Comparison of ENCODE assay signal across 8 mouse cellular contexts in genomic region chr2:35545125-35545590, GRCm38 (mm10). TPM values are rescaled to one million over a fixed set of nuclear protein-coding genes. Genes with fewer than 3 reads are reported as not detected.
DNase-seq lines count a peak whose midpoint lies in the region; ATAC-seq lines count a peak whose summit lies in the region.

No protein-coding gene starts in this region.

- H3K4me3 ChIP-seq in forebrain, embryonic 11.5 days (ENCODE audit: low read depth, low read length), result no peak overlapping the region
- H3K4me3 ChIP-seq in forebrain, embryonic 10.5 days, result no peak overlapping the region
- H3K4me3 ChIP-seq in forebrain, embryonic 16.5 days (replicated peaks; ENCODE audit: low read length), result peak overlapping the region; percentile 25
- peak overlapping the region; percentile 23; the same call in 1 of the 2 replicates for H3K4me3 ChIP-seq in limb, embryonic 13.5 days

- peaks cover 6% of the 10 kb centered on the region for H3K4me1 ChIP-seq in forebrain, embryonic 11.5 days (replicated peaks; ENCODE audit: control insufficient read depth, insufficient read depth, low read length)
- peaks cover 9% of the 10 kb centered on the region for H3K4me1 ChIP-seq in forebrain, embryonic 10.5 days
- H3K4me1 ChIP-seq in forebrain, embryonic 16.5 days (replicated peaks; ENCODE audit: control insufficient read depth, insufficient read depth, low read length), result peaks cover 8% of the 10 kb centered on the region
- H3K4me1 ChIP-seq in limb, embryonic 13.5 days, result peaks cover 7% of the 10 kb centered on the region

- no peak for DNase-seq in forebrain, embryonic 11.5 days (ENCODE audit: low spot score)
- DNase-seq in forebrain, embryonic 10.5 days (ENCODE audit: extremely low spot score, low spot score), result no peak
- DNase-seq in retina, postnatal 7 days (ENCODE audit: low read depth, low spot score), result peak; percentile 21
- no peak for DNase-seq in left cerebral cortex, postnatal 36 days (ENCODE audit: low spot score in 2 of 2)
- DNase-seq in right cerebral cortex, postnatal 25 days, result no peak

- no peaks in the 10 kb centered on the region for H3K9me3 ChIP-seq in forebrain, embryonic 11.5 days (ENCODE audit: control insufficient read depth, low read length)
- H3K9me3 ChIP-seq in forebrain, embryonic 10.5 days, result no peaks in the 10 kb centered on the region
- H3K9me3 ChIP-seq in forebrain, embryonic 16.5 days (ENCODE audit: control insufficient read depth, low read length), result no peaks in the 10 kb centered on the region
- no peaks in the 10 kb centered on the region for H3K9me3 ChIP-seq in limb, embryonic 13.5 days

- H3K4me2 ChIP-seq in forebrain, embryonic 11.5 days (ENCODE audit: low read depth, low read length, severe bottlenecking), result 0 out of 2 replicates have a peak overlapping the region, but pooled peaks have one; percentile 26
- peak overlapping the region; percentile 52 for H3K4me2 ChIP-seq in forebrain, embryonic 16.5 days (ENCODE audit: low read length)
- peak overlapping the region; percentile 61 for H3K4me2 ChIP-seq in limb, embryonic 13.5 days (replicated peaks)

- no peaks in the 10 kb centered on the region for H3K27me3 ChIP-seq in forebrain, embryonic 11.5 days (ENCODE audit: control insufficient read depth, insufficient read depth, low read length)
- H3K27me3 ChIP-seq in forebrain, embryonic 10.5 days (ENCODE audit: poor library complexity, severe bottlenecking), result peaks cover 4% of the 10 kb centered on the region; the same call in 1 of the 2 replicates
- H3K27me3 ChIP-seq in forebrain, embryonic 16.5 days (replicated peaks; ENCODE audit: control insufficient read depth, insufficient read depth, low read length), result no peaks in the 10 kb centered on the region
- H3K27me3 ChIP-seq in limb, embryonic 13.5 days, result no peaks in the 10 kb centered on the region

- 37% methylated on average over 7 of the region's 7 CpGs for WGBS in forebrain, embryonic 11.5 days
- 41% methylated on average over 7 of the region's 7 CpGs for WGBS in forebrain, embryonic 10.5 days
- 16% methylated on average over 7 of the region's 7 CpGs for WGBS in forebrain, embryonic 16.5 days
- whole genome bisulfite sequencing in limb, embryonic 13.5 days, result 28% methylated on average over 7 of the region's 7 CpGs

- intact Hi-C loops in left cerebral cortex, postnatal 36 days (cut with DNase I), result loop anchor here (2.0 kb wide), 1 partner anchor 362 kb away; no protein-coding TSS in a partner anchor

- no peaks in the 10 kb centered on the region for H3K36me3 ChIP-seq in forebrain, embryonic 11.5 days (ENCODE audit: control insufficient read depth, insufficient read depth, low read length)
- no peaks in the 10 kb centered on the region for H3K36me3 ChIP-seq in forebrain, embryonic 10.5 days (replicated peaks)
- H3K36me3 ChIP-seq in forebrain, embryonic 16.5 days (ENCODE audit: control insufficient read depth, insufficient read depth), result no peaks in the 10 kb centered on the region
- no peaks in the 10 kb centered on the region for H3K36me3 ChIP-seq in limb, embryonic 13.5 days

- H3K9ac ChIP-seq in forebrain, embryonic 11.5 days (ENCODE audit: low read length), result no peak overlapping the region
- peak overlapping the region; percentile 32; the same call in 1 of the 2 replicates for H3K9ac ChIP-seq in forebrain, embryonic 16.5 days (replicated peaks; ENCODE audit: low read depth, low read length)
- peak overlapping the region; percentile 39; the same call in 1 of the 2 replicates for H3K9ac ChIP-seq in limb, embryonic 13.5 days

- H3K27ac ChIP-seq in forebrain, embryonic 11.5 days (ENCODE audit: low read depth, low read length), result no peak overlapping the region
- H3K27ac ChIP-seq in forebrain, embryonic 10.5 days, result no peak overlapping the region
- H3K27ac ChIP-seq in forebrain, embryonic 16.5 days (ENCODE audit: low read length), result no peak overlapping the region
- H3K27ac ChIP-seq in limb, embryonic 13.5 days, result no peak overlapping the region

- ATAC-seq in forebrain, embryonic 11.5 days (replicated peaks; ENCODE audit: low FRiP score), result peak; percentile 53; the same call in 1 of the 2 replicates
- peak; percentile 85 for ATAC-seq in cerebellum, adult (ENCODE audit: insufficient number of reproducible peaks, low FRiP score, low TSS enrichment)
- ATAC-seq in forebrain, embryonic 16.5 days, result peak; percentile 72
- peak; percentile 44; the same call in 1 of the 2 replicates for ATAC-seq in limb, embryonic 13.5 days (ENCODE audit: low FRiP score, low read depth)

RNA-seq across cellular contexts. Expression of gene Dab2ip, which starts 12.9 kb away (rescaled TPM):
- polyA plus RNA-seq in forebrain, embryonic 11.5 days (2014; fragmentation: Nextera tagmentation; extraction: Ambion mirVana), result 51.5 and 52.2 TPM in 2 replicates
- 22.0 and 23.3 TPM in 2 replicates for polyA plus RNA-seq in forebrain, embryonic 10.5 days (2016; fragmentation: Nextera tagmentation; extraction: Ambion mirVana)
- polyA plus RNA-seq in forebrain, embryonic 16.5 days (2015; fragmentation: Nextera tagmentation; extraction: Ambion mirVana), result 39.3 and 42.8 TPM in 2 replicates
- 52.3 and 53.4 TPM in 2 replicates for polyA plus RNA-seq in limb, embryonic 13.5 days (2015; fragmentation: Nextera tagmentation; extraction: Ambion mirVana)
- total RNA-seq in left cerebral cortex, postnatal 36 days (2021), result 100 to 1,000 TPM; 144 to 156 TPM

Comparison
In these comparisons a context has a peak if more than half of its experiments do, and no peak if none do; other contexts are left out.
1. H3K4me3 ChIP-seq: peak in forebrain, embryonic 16.5 days (single experiment) and limb, embryonic 13.5 days (single experiment); none in forebrain, embryonic 11.5 days (single experiment) and forebrain, embryonic 10.5 days (single experiment).
2. Peak in every context shown above with its lines, with median percentiles within 50 percentile points of each other: ATAC-seq and H3K4me2 ChIP-seq.